Mouse (Mus musculus) testis, adult 2 months (tissue): ENCODE data around the gene Nacad.

ENCODE experiments used
- CTCF ChIP-seq: fragments of 200-500 bp; IDR thresholded peaks from 2 replicates; pipeline ENCODE4 v1.5.1; 2012; ENCODE audit warnings: low read depth, mild to moderate bottlenecking, inconsistent platforms, low read length, moderate library complexity; ENCODE audit not compliant: control insufficient read depth, insufficient read depth, insufficient replicate concordance
- POLR2A ChIP-seq: fragments of 200-500 bp; IDR thresholded peaks from 2 replicates; pipeline ENCODE4 v1.6.1; 2012; ENCODE audit warnings: low read depth, mild to moderate bottlenecking, inconsistent platforms, low read length, moderate library complexity; ENCODE audit not compliant: control insufficient read depth

DNA sequence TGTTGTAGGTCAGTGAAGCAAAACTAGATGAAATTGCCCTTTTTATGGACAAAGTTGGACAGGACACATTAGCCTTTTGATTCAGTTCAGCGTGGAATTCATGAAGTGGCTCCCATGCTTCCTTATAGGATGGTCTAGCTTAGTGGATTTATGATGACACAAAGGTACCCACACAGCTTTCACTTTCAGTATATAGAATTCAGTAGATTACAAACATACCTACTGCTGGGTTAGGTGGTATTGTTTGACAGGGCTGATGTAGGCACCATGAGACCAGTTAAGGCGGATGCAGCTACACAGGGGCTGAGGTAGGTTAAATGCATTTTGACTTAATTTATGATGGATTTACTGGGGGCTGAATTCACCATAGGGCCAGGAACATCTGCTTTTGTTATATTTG is 45.9 kb downstream of the Nacad start:
- TF ChIP-seq POLR2A (no peak), CTCF (no peak)
